Comparison of ENCODE assay signal across 15 mouse cellular contexts in the genomic region with DNA sequence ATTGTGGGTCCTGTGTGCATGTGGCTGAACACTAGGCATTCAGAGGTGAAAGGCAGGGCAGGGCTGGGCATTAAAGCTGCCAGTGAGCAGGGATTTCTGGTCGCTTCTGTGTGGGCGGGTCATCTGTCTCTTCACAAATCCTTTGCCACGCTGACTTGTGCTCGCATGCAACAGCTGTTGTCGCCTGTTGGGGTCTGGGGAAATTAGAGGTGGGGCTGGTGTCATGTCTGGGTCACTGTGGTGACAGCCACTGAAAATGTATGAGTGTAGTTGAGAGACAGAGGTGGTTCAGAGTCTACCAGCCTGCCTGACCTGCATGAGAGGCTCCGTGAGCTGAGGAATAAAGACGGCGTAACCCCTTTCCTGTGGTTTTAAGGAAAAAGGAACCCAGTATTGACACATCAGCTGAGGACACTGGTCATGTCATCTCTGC.
DNase-seq lines count a peak whose midpoint lies in the region; ATAC-seq lines count a peak whose summit lies in the region.
"Had no signal": no experiment of that assay in that cellular context is flagged by ENCODE, and none has a peak within 500 bp of the region (broad histone marks: within the 10 kb centered on the region; RNA-seq: fewer than 3 reads in every experiment).

No protein-coding gene starts in this region.

- no peaks in the 10 kb centered on the region for H3K9me3 ChIP-seq in hindbrain, embryonic 10.5 days
- H3K9me3 ChIP-seq in hindbrain, embryonic 13.5 days: no peaks in the 10 kb centered on the region
- H3K9me3 ChIP-seq in midbrain, embryonic 10.5 days (replicated peaks): no peaks in the 10 kb centered on the region
- no peaks in the 10 kb centered on the region for H3K9me3 ChIP-seq in midbrain, embryonic 15.5 days
- no peaks in the 10 kb centered on the region for H3K9me3 ChIP-seq in limb, embryonic 10.5 days (replicated peaks)
- H3K9me3 ChIP-seq: forebrain, embryonic 10.5 days; stomach, embryonic 15.5 days had no signal

- WGBS in hindbrain, embryonic 10.5 days: 40% methylated on average over 8 of the region's 8 CpGs
- 23% methylated on average over 8 of the region's 8 CpGs for WGBS in hindbrain, embryonic 13.5 days
- WGBS in midbrain, embryonic 10.5 days: 56% methylated on average over 8 of the region's 8 CpGs
- WGBS in midbrain, embryonic 15.5 days: 42% methylated on average over 8 of the region's 8 CpGs
- 25% methylated on average over 8 of the region's 8 CpGs for WGBS in limb, embryonic 10.5 days

- no peak overlapping the region for H3K9ac ChIP-seq in hindbrain, embryonic 13.5 days
- no peak overlapping the region for H3K9ac ChIP-seq in midbrain, embryonic 15.5 days
- H3K9ac ChIP-seq: stomach, embryonic 15.5 days had no signal

- intact Hi-C loops in left cerebral cortex, postnatal 25 days (cut with DNase I): no loop called here

- no peak overlapping the region for H3K4me3 ChIP-seq in hindbrain, embryonic 10.5 days
- no peak overlapping the region for H3K4me3 ChIP-seq in hindbrain, embryonic 13.5 days
- no peak overlapping the region for H3K4me3 ChIP-seq in midbrain, embryonic 10.5 days
- H3K4me3 ChIP-seq in midbrain, embryonic 15.5 days: no peak overlapping the region
- no peak overlapping the region for H3K4me3 ChIP-seq in limb, embryonic 10.5 days
- H3K4me3 ChIP-seq: forebrain, embryonic 10.5 days; stomach, embryonic 15.5 days had no signal

- peaks cover 35% of the 10 kb centered on the region for H3K4me1 ChIP-seq in hindbrain, embryonic 10.5 days (replicated peaks)
- H3K4me1 ChIP-seq in hindbrain, embryonic 13.5 days (replicated peaks): peaks cover 12% of the 10 kb centered on the region
- H3K4me1 ChIP-seq in midbrain, embryonic 10.5 days: peaks cover 31% of the 10 kb centered on the region
- peaks cover 7% of the 10 kb centered on the region; the same call in 1 of the 2 replicates for H3K4me1 ChIP-seq in midbrain, embryonic 15.5 days
- H3K4me1 ChIP-seq in limb, embryonic 10.5 days: peaks cover 26% of the 10 kb centered on the region

- peak; percentile 54 for DNase-seq in hindbrain, embryonic 10.5 days (ENCODE audit: low spot score)
- DNase-seq in midbrain, embryonic 10.5 days (ENCODE audit: low spot score): peak; percentile 23
- DNase-seq in limb, embryonic 10.5 days (ENCODE audit: low spot score): no peak
- peak; percentile 64 for DNase-seq in retina, postnatal 1 day
- no peak for DNase-seq in layer of hippocampus, postnatal 14 days (ENCODE audit: low spot score in 2 of 2)
- no peak for DNase-seq in left cerebral cortex, postnatal 25 days (ENCODE audit: low spot score in 2 of 2)
- DNase-seq: adrenal gland, postnatal 36 days; B cell, adult 2 months; cerebellum, adult 9-11 months; heart, postnatal 4 days; layer of hippocampus, adult 9-11 months had no signal

- H3K4me2 ChIP-seq in hindbrain, embryonic 13.5 days: no peak overlapping the region
- no peak overlapping the region for H3K4me2 ChIP-seq in midbrain, embryonic 15.5 days
- H3K4me2 ChIP-seq: stomach, embryonic 15.5 days had no signal

- no peaks in the 10 kb centered on the region for H3K27me3 ChIP-seq in hindbrain, embryonic 10.5 days (ENCODE audit: insufficient read depth, poor library complexity, severe bottlenecking)
- H3K27me3 ChIP-seq in hindbrain, embryonic 13.5 days: no peaks in the 10 kb centered on the region
- H3K27me3 ChIP-seq in midbrain, embryonic 10.5 days (ENCODE audit: low read depth, poor library complexity, severe bottlenecking): no peaks in the 10 kb centered on the region
- no peaks in the 10 kb centered on the region for H3K27me3 ChIP-seq in midbrain, embryonic 15.5 days (replicated peaks)
- H3K27me3 ChIP-seq in limb, embryonic 10.5 days (ENCODE audit: low read depth, poor library complexity, severe bottlenecking): no peaks in the 10 kb centered on the region
- H3K27me3 ChIP-seq: stomach, embryonic 15.5 days had no signal

- H3K27ac ChIP-seq in hindbrain, embryonic 10.5 days: peak overlapping the region; percentile 59; the same call in 1 of the 2 replicates
- H3K27ac ChIP-seq in hindbrain, embryonic 13.5 days: no peak overlapping the region
- 0 out of 2 replicates have a peak overlapping the region, but pooled peaks have one; percentile 4 for H3K27ac ChIP-seq in midbrain, embryonic 10.5 days (replicated peaks)
- H3K27ac ChIP-seq in midbrain, embryonic 15.5 days: no peak overlapping the region
- H3K27ac ChIP-seq in limb, embryonic 10.5 days: peak overlapping the region; percentile 42
- H3K27ac ChIP-seq: forebrain, embryonic 10.5 days; stomach, embryonic 15.5 days had no signal

- ATAC-seq in hindbrain, embryonic 13.5 days (ENCODE audit: low FRiP score): no peak
- ATAC-seq in midbrain, embryonic 15.5 days (replicated peaks): no peak

- no peaks in the 10 kb centered on the region for H3K36me3 ChIP-seq in hindbrain, embryonic 10.5 days
- H3K36me3 ChIP-seq in hindbrain, embryonic 13.5 days: no peaks in the 10 kb centered on the region
- H3K36me3 ChIP-seq in midbrain, embryonic 10.5 days: no peaks in the 10 kb centered on the region
- H3K36me3 ChIP-seq in midbrain, embryonic 15.5 days (replicated peaks): no peaks in the 10 kb centered on the region
- no peaks in the 10 kb centered on the region for H3K36me3 ChIP-seq in limb, embryonic 10.5 days
- H3K36me3 ChIP-seq: forebrain, embryonic 10.5 days; stomach, embryonic 15.5 days had no signal

Comparison
In these comparisons a context has a peak if more than half of its experiments do, and no peak if none do; other contexts are left out.
1. H3K27ac ChIP-seq: peak in hindbrain, embryonic 10.5 days (single experiment), midbrain, embryonic 10.5 days (single experiment) and limb, embryonic 10.5 days (single experiment); none in hindbrain, embryonic 13.5 days (single experiment) and midbrain, embryonic 15.5 days (single experiment).
2. DNase-seq: peak in hindbrain, embryonic 10.5 days (single experiment), midbrain, embryonic 10.5 days (single experiment) and retina, postnatal 1 day (single experiment); none in limb, embryonic 10.5 days (single experiment), layer of hippocampus, postnatal 14 days (0 of 2) and left cerebral cortex, postnatal 25 days (0 of 2).